Mouse (Mus musculus) spleen, postnatal 4 days (tissue): Measurements from ENCODE around the gene Ist1.

Source experiments
- DNase-seq, 2 experiments: peaks; one replicate each; pipeline ENCODE4 v3.0.0; 2022; ENCODE audit warnings: low spot score in 2 of 2

Ist1 gene

GRCm38 (mm10) chr8:109682120-109682519 is 10.9 kb downstream of the Ist1 start:
- DNase-seq: no peak

GRCm38 (mm10) chr8:109681535-109681934 is 11.5 kb downstream of the Ist1 start:
- DNase-seq: no peak

- no peak for DNase-seq
These were observed 17.0 kb downstream of the Ist1 start for GRCm38 (mm10) chr8:109675896-109676643.

- DNase-seq: no peak
These were observed 19.5 kb downstream of the Ist1 start for GRCm38 (mm10) chr8:109673596-109673995.

- no peak for DNase-seq
These were observed 20.4 kb downstream of the Ist1 start for GRCm38 (mm10) chr8:109672656-109673055.

GRCm38 (mm10) chr8:109666616-109667015 is 26.4 kb downstream of the Ist1 start:
- no peak for DNase-seq

- DNase-seq: no peak
These were observed 30.7 kb downstream of the Ist1 start for GRCm38 (mm10) chr8:109662328-109662727.

GRCm38 (mm10) chr8:109656860-109657259 is 36.2 kb downstream of the Ist1 start:
- no peak for DNase-seq

- DNase-seq: no peak
These were observed 42.3 kb downstream of the Ist1 start for GRCm38 (mm10) chr8:109650801-109651200.

- DNase-seq: no peak
These were observed 44.6 kb downstream of the Ist1 start for GRCm38 (mm10) chr8:109648469-109648868.

GRCm38 (mm10) chr8:109647331-109647730 is 45.7 kb downstream of the Ist1 start:
- no peak for DNase-seq

- DNase-seq: no peak
These were observed 51.8 kb downstream of the Ist1 start for GRCm38 (mm10) chr8:109641236-109641635.

- no peak for DNase-seq
These were observed 52.6 kb downstream of the Ist1 start for GRCm38 (mm10) chr8:109640410-109640809.

- DNase-seq: no peak
These were observed 54.2 kb downstream of the Ist1 start for GRCm38 (mm10) chr8:109638851-109639250.

GRCm38 (mm10) chr8:109635146-109635545 is 57.9 kb downstream of the Ist1 start:
- DNase-seq: no peak

- DNase-seq: no peak
These were observed 60.6 kb downstream of the Ist1 start for GRCm38 (mm10) chr8:109632498-109632897.

- DNase-seq: no peak
These were observed 64.4 kb downstream of the Ist1 start for GRCm38 (mm10) chr8:109628638-109629037.
